Mouse (Mus musculus) lung, adult 2 months (tissue): ENCODE measurements around the gene Cntn5. TPM values are rescaled to one million over a fixed set of nuclear protein-coding genes. Genes with fewer than 3 reads are reported as not detected.

Experiments used
- DNase-seq: peaks from one replicate; pipeline ENCODE4 v3.0.0; 2022
- H3K4me1 ChIP-seq: fragments of 200-500 bp; 2 replicates; pipeline ENCODE4 v1.6.1; 2011; ENCODE audit warnings: low read length; ENCODE audit not compliant: control insufficient read depth, insufficient read depth
- H3K4me3 ChIP-seq: fragments of 200-500 bp; replicated peaks from 2 replicates; pipeline ENCODE3; 2011; ENCODE audit warnings: low read depth, mild to moderate bottlenecking, control low read depth, low read length; ENCODE audit errors: extremely low read depth
- CTCF ChIP-seq: fragments of 200-500 bp; IDR thresholded peaks from 2 replicates; pipeline ENCODE4 v1.5.1; 2011; ENCODE audit warnings: mild to moderate bottlenecking, low read length, control low read depth; ENCODE audit not compliant: insufficient read depth
- POLR2A ChIP-seq: fragments of 200-500 bp; IDR thresholded peaks from 2 replicates; pipeline ENCODE4 v1.6.1; 2011; ENCODE audit warnings: low read depth, mild to moderate bottlenecking, control low read depth, low read length, borderline replicate concordance; ENCODE audit errors: extremely low read depth
- WGBS: fragments of 180-500 bp; shearing (Covaris S2); methylation state at CpG from one replicate; pipeline ENCODE4 v1.1.7; 2018; 5-methylcytosine and 5-hydroxymethylcytosine counted together
- polyA plus RNA-seq: library from polyadenylated mRNA; depleted of rRNA; stranded (reverse); fragments of >200 nt; gene quantifications from 2 replicates; pipeline ENCODE4 v1.2.3, GENCODE M21; 2012

Gene Cntn5
- polyA plus RNA-seq, 1 experiment, result not detected

- Histone ChIP-seq H3K4me3 (no peak overlapping the region), H3K4me1 (no peaks in the 10 kb centered on the region)
- DNase-seq, result no peak
- TF ChIP-seq POLR2A (no peak), CTCF (no peak)
- WGBS, result 65% methylated on average over 2 of the region's 2 CpGs
These were observed 180.4 kb downstream of the Cntn5 start for GRCm38 (mm10) chr9:10724191-10724590.

- H3K4me1 ChIP-seq, result no peaks in the 10 kb centered on the region
- 88% methylated on average over 4 of the region's 4 CpGs for WGBS
- no peak for DNase-seq
- TF ChIP-seq POLR2A, result no peak
- H3K4me3 ChIP-seq, result no peak overlapping the region
These were observed 182.5 kb downstream of the Cntn5 start for GRCm38 (mm10) chr9:10722121-10722520.

GRCm38 (mm10) chr9:10718986-10719385 lies 185.6 kb downstream of the Cntn5 start:
- TF ChIP-seq CTCF (no peak), POLR2A (no peak)
- no peak for DNase-seq
- H3K4me1 ChIP-seq, result no peaks in the 10 kb centered on the region
- 48% methylated on average over 3 of the region's 3 CpGs for WGBS
- H3K4me3 ChIP-seq, result no peak overlapping the region

GRCm38 (mm10) chr9:10713641-10714040 lies 190.9 kb downstream of the Cntn5 start:
- TF ChIP-seq CTCF, result no peak
- no peak for TF ChIP-seq POLR2A
- no peaks in the 10 kb centered on the region for H3K4me1 ChIP-seq
- no peak for DNase-seq
- WGBS, result 14% methylated on average over 1 of the region's 1 CpGs
- H3K4me3 ChIP-seq, result no peak overlapping the region

GRCm38 (mm10) chr9:10681646-10682045 lies 222.9 kb downstream of the Cntn5 start:
- no peak for DNase-seq
- H3K4me3 ChIP-seq, result no peak overlapping the region
- no peak for TF ChIP-seq POLR2A
- TF ChIP-seq CTCF, result no peak
- H3K4me1 ChIP-seq, result no peaks in the 10 kb centered on the region

- WGBS, result 79% methylated on average over 3 of the region's 3 CpGs
- Histone ChIP-seq H3K4me3 (no peak overlapping the region), H3K4me1 (no peaks in the 10 kb centered on the region)
- TF ChIP-seq CTCF (no peak), POLR2A (no peak)
- DNase-seq, result no peak
These were observed 223.4 kb downstream of the Cntn5 start for GRCm38 (mm10) chr9:10681181-10681580.

- 39% methylated on average over 3 of the region's 3 CpGs for WGBS
- no peak for DNase-seq
- Histone ChIP-seq H3K4me1 (no peaks in the 10 kb centered on the region), H3K4me3 (no peak overlapping the region)
- TF ChIP-seq CTCF (no peak), POLR2A (no peak)
These were observed 235.9 kb downstream of the Cntn5 start for GRCm38 (mm10) chr9:10668676-10669075.

- no peak for DNase-seq
- 49% methylated on average over 4 of the region's 4 CpGs for WGBS
- TF ChIP-seq CTCF (no peak), POLR2A (no peak)
- H3K4me3 ChIP-seq, result no peak overlapping the region
- no peaks in the 10 kb centered on the region for H3K4me1 ChIP-seq
These were observed 237.1 kb downstream of the Cntn5 start for GRCm38 (mm10) chr9:10667438-10667837.

GRCm38 (mm10) chr9:10665756-10666155 lies 238.8 kb downstream of the Cntn5 start:
- TF ChIP-seq CTCF (no peak), POLR2A (no peak)

GRCm38 (mm10) chr9:10663101-10663500 lies 241.5 kb downstream of the Cntn5 start:
- Histone ChIP-seq H3K4me1 (no peaks in the 10 kb centered on the region), H3K4me3 (no peak overlapping the region)
- no peak for DNase-seq
- TF ChIP-seq POLR2A (no peak), CTCF (no peak)
- WGBS, result 42% methylated on average over 2 of the region's 2 CpGs

More at GRCm38 (mm10) chr9:10665756-10666155, 238.8 kb downstream of the Cntn5 start:
- H3K4me1 ChIP-seq, result no peaks in the 10 kb centered on the region
- DNase-seq, result no peak
- H3K4me3 ChIP-seq, result no peak overlapping the region

GRCm38 (mm10) chr9:10659478-10659877 lies 245.1 kb downstream of the Cntn5 start:
- TF ChIP-seq POLR2A (no peak), CTCF (no peak)
- Histone ChIP-seq H3K4me1 (no peaks in the 10 kb centered on the region), H3K4me3 (no peak overlapping the region)
- DNase-seq, result no peak
- 68% methylated on average over 1 of the region's 1 CpGs for WGBS

GRCm38 (mm10) chr9:10658086-10658485 lies 246.5 kb downstream of the Cntn5 start:
- WGBS, result 76% methylated on average over 1 of the region's 1 CpGs
- no peak for DNase-seq
- H3K4me3 ChIP-seq, result no peak overlapping the region

More at GRCm38 (mm10) chr9:10658086-10658485, 246.5 kb downstream of the Cntn5 start:
- H3K4me1 ChIP-seq, result no peaks in the 10 kb centered on the region
- TF ChIP-seq CTCF (no peak), POLR2A (no peak)
